Mouse (Mus musculus): ENCODE results near the gene Mthfsl. TPM values are rescaled to one million over a fixed set of nuclear protein-coding genes. Genes with fewer than 3 reads are reported as not detected.

Gene Mthfsl
- polyA plus RNA-seq (2017; shearing (Covaris generic)) = 42.9 TPM

DNA sequence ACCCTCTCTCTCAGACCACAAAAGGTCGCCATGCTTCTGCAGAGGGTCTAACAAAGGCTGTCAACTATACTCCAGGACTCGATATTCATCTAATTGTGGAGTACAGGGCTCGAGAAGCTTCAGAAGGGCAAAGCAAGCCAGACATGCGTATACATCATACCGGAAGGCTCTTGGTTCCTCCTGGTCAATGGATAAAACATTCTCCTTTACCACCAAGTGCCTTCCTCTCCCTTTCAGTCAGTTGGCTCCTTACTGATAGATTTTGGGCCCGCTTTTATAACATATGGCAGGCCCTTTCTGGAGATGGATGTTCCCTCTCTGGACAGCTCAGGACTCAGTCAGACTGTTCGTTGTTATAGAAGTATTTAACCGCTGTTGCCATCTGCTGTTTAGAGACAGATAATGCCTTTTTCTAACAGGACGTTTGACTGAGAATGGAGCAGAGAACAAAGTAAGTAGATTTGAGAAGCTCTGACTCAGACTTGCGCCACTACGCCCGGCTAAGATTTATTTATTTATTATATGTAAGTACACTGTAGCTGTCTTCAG lies at the start of gene Mthfsl:
Gene Mthfsl (minus strand): TSS at position 308 of the 549 bp plus-strand sequence.

DNA sequence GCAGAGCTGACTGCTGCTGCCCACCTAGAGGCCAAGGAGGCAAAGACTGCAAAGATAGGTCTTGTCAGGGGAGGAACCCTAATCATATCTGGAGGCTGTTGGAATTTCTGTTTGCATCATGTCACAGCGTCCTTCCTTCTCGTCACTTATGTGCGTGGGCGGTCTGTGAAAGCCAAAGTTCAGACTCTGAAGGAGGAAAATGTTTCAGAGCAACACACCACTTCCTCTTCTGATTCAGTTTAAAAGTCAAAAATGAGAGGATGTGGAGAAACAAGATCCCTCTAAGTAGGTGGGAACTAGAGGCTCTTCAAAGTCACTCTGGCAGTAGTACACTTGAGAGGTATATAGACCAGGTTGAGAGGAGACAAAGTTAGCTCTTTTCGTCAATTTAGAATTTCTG lies 11.6 kb upstream of the Mthfsl start, which contains the start of gene Bcl2a1d:
Gene Bcl2a1d (minus strand): TSS at position 187 of the 400 bp plus-strand sequence.

Other genes starting within 250 kb of the Mthfsl start
- 116 TPM for gene Syncrip, start 237.7 kb downstream of the Mthfsl start, polyA plus RNA-seq (2017; shearing (Covaris generic))
- gene Zfp949, start 172.3 kb downstream of the Mthfsl start, polyA plus RNA-seq (2017; shearing (Covaris generic)) = 25.9 TPM
- not detected for gene Trim43a, start 139.4 kb downstream of the Mthfsl start, polyA plus RNA-seq (2017; shearing (Covaris generic))
- 11.2 TPM for gene Bcl2a1d, start 11.6 kb upstream of the Mthfsl start, polyA plus RNA-seq (2017; shearing (Covaris generic))
- not detected for gene Trim43c, start 118.9 kb upstream of the Mthfsl start, polyA plus RNA-seq (2017; shearing (Covaris generic))
- gene Bcl2a1a, start 236.6 kb upstream of the Mthfsl start, polyA plus RNA-seq (2017; shearing (Covaris generic)) = not detected

All from naive thymus-derived CD4-positive, alpha-beta T cell, adult 5 months (primary cell).